Mouse (Mus musculus): ENCODE data around the gene Me3. TPM values are rescaled to one million over a fixed set of nuclear protein-coding genes. Genes with fewer than 3 reads are reported as not detected.

Gene Me3
- polyA plus RNA-seq, 1 experiment from 2014 or later, result 0.64 TPM

GRCm38 (mm10) chr7:89669461-89669860 is 37.3 kb downstream of the Me3 start:
- no peak overlapping the region for H3K4me2 ChIP-seq
- 73% methylated on average over 6 of the region's 6 CpGs for WGBS
- H3K4me1 ChIP-seq (replicated peaks), result no peaks in the 10 kb centered on the region
- H3K9ac ChIP-seq (replicated peaks), result no peak overlapping the region
- no peak overlapping the region for H3K4me3 ChIP-seq (replicated peaks)
- no peak for ATAC-seq (ENCODE audit: insufficient number of reproducible peaks, insufficient read depth, low FRiP score, low TSS enrichment, low read depth)
- H3K9me3 ChIP-seq, result no peaks in the 10 kb centered on the region
- H3K36me3 ChIP-seq, result no peaks in the 10 kb centered on the region
- H3K27ac ChIP-seq, result no peak overlapping the region
- H3K27me3 ChIP-seq, result no peaks in the 10 kb centered on the region

GRCm38 (mm10) chr7:89671104-89671831 is 39.1 kb downstream of the Me3 start:
- 90% methylated on average over 6 of the region's 6 CpGs for WGBS
- no peaks in the 10 kb centered on the region for H3K4me1 ChIP-seq (replicated peaks)
- no peak overlapping the region for H3K9ac ChIP-seq (replicated peaks)
- no peaks in the 10 kb centered on the region for H3K27me3 ChIP-seq
- no peak for ATAC-seq (ENCODE audit: insufficient number of reproducible peaks, insufficient read depth, low FRiP score, low TSS enrichment, low read depth)
- H3K4me2 ChIP-seq, result no peak overlapping the region
- H3K4me3 ChIP-seq (replicated peaks), result no peak overlapping the region
- no peaks in the 10 kb centered on the region for H3K9me3 ChIP-seq
- no peak overlapping the region for H3K27ac ChIP-seq
- H3K36me3 ChIP-seq, result no peaks in the 10 kb centered on the region

GRCm38 (mm10) chr7:89676176-89676575 is 44.0 kb downstream of the Me3 start:
- 0 out of 2 replicates have a peak, but pooled peaks cover 3% of the 10 kb centered on the region for H3K4me1 ChIP-seq (replicated peaks)
- no peak overlapping the region for H3K9ac ChIP-seq (replicated peaks)
- no peaks in the 10 kb centered on the region for H3K36me3 ChIP-seq
- no peaks in the 10 kb centered on the region for H3K27me3 ChIP-seq
- H3K4me3 ChIP-seq (replicated peaks), result no peak overlapping the region
- H3K4me2 ChIP-seq, result no peak overlapping the region
- H3K27ac ChIP-seq, result no peak overlapping the region
- H3K9me3 ChIP-seq, result no peaks in the 10 kb centered on the region
- no peak for ATAC-seq (ENCODE audit: insufficient number of reproducible peaks, insufficient read depth, low FRiP score, low TSS enrichment, low read depth)

- WGBS, result 23% methylated on average over 1 of the region's 1 CpGs
- no peak overlapping the region for H3K27ac ChIP-seq
- no peaks in the 10 kb centered on the region for H3K27me3 ChIP-seq
- ATAC-seq (ENCODE audit: insufficient number of reproducible peaks, insufficient read depth, low FRiP score, low TSS enrichment, low read depth), result no peak
- no peak overlapping the region for H3K4me3 ChIP-seq (replicated peaks)
- H3K4me2 ChIP-seq, result no peak overlapping the region
- H3K9me3 ChIP-seq, result no peaks in the 10 kb centered on the region
- H3K4me1 ChIP-seq (replicated peaks), result 0 out of 2 replicates have a peak, but pooled peaks cover 3% of the 10 kb centered on the region
- H3K36me3 ChIP-seq, result no peaks in the 10 kb centered on the region
- H3K9ac ChIP-seq (replicated peaks), result no peak overlapping the region
Measured at GRCm38 (mm10) chr7:89677850-89678249, 45.7 kb downstream of the Me3 start.

GRCm38 (mm10) chr7:89678719-89679118 is 46.5 kb downstream of the Me3 start:
- no peak for ATAC-seq (ENCODE audit: insufficient number of reproducible peaks, insufficient read depth, low FRiP score, low TSS enrichment, low read depth)
- H3K4me2 ChIP-seq, result no peak overlapping the region
- H3K27ac ChIP-seq, result no peak overlapping the region

GRCm38 (mm10) chr7:89679139-89679538 is 46.9 kb downstream of the Me3 start:
- 0 out of 2 replicates have a peak, but pooled peaks cover 3% of the 10 kb centered on the region for H3K4me1 ChIP-seq (replicated peaks)
- H3K9me3 ChIP-seq, result no peaks in the 10 kb centered on the region
- no peak overlapping the region for H3K4me2 ChIP-seq
- no peak overlapping the region for H3K4me3 ChIP-seq (replicated peaks)
- 87% methylated on average over 6 of the region's 6 CpGs for WGBS
- no peaks in the 10 kb centered on the region for H3K36me3 ChIP-seq
- no peaks in the 10 kb centered on the region for H3K27me3 ChIP-seq
- ATAC-seq (ENCODE audit: insufficient number of reproducible peaks, insufficient read depth, low FRiP score, low TSS enrichment, low read depth), result no peak
- no peak overlapping the region for H3K9ac ChIP-seq (replicated peaks)
- no peak overlapping the region for H3K27ac ChIP-seq

More at GRCm38 (mm10) chr7:89678719-89679118, 46.5 kb downstream of the Me3 start:
- WGBS, result 89% methylated on average over 5 of the region's 5 CpGs
- no peaks in the 10 kb centered on the region for H3K27me3 ChIP-seq
- H3K9ac ChIP-seq (replicated peaks), result no peak overlapping the region
- no peaks in the 10 kb centered on the region for H3K9me3 ChIP-seq
- H3K36me3 ChIP-seq, result no peaks in the 10 kb centered on the region
- no peak overlapping the region for H3K4me3 ChIP-seq (replicated peaks)
- H3K4me1 ChIP-seq (replicated peaks), result 0 out of 2 replicates have a peak, but pooled peaks cover 3% of the 10 kb centered on the region

- H3K9me3 ChIP-seq, result no peaks in the 10 kb centered on the region
- no peak overlapping the region for H3K9ac ChIP-seq (replicated peaks)
- no peak for ATAC-seq (ENCODE audit: insufficient number of reproducible peaks, insufficient read depth, low FRiP score, low TSS enrichment, low read depth)
- no peaks in the 10 kb centered on the region for H3K27me3 ChIP-seq
- no peaks in the 10 kb centered on the region for H3K36me3 ChIP-seq
- no peak overlapping the region for H3K4me2 ChIP-seq
- no peak overlapping the region for H3K4me3 ChIP-seq (replicated peaks)
- H3K27ac ChIP-seq, result no peak overlapping the region
- 0 out of 2 replicates have a peak, but pooled peaks cover 3% of the 10 kb centered on the region for H3K4me1 ChIP-seq (replicated peaks)
- WGBS, result 90% methylated on average over 2 of the region's 2 CpGs
Measured at GRCm38 (mm10) chr7:89679621-89680140, 47.5 kb downstream of the Me3 start.

- no peak for ATAC-seq (ENCODE audit: insufficient number of reproducible peaks, insufficient read depth, low FRiP score, low TSS enrichment, low read depth)
- no peak overlapping the region for H3K9ac ChIP-seq (replicated peaks)
Measured at GRCm38 (mm10) chr7:89680891-89681290, 48.7 kb downstream of the Me3 start.

GRCm38 (mm10) chr7:89681666-89682470 is 49.7 kb downstream of the Me3 start:
- Histone ChIP-seq H3K27ac (no peak overlapping the region), H3K4me3 (replicated peaks) (no peak overlapping the region), H3K36me3 (no peaks in the 10 kb centered on the region), H3K4me2 (no peak overlapping the region), H3K9ac (replicated peaks) (no peak overlapping the region), H3K27me3 (no peaks in the 10 kb centered on the region), H3K4me1 (replicated peaks) (0 out of 2 replicates have a peak, but pooled peaks cover 3% of the 10 kb centered on the region), H3K9me3 (no peaks in the 10 kb centered on the region)
- 87% methylated on average over 10 of the region's 10 CpGs for WGBS
- no peak for ATAC-seq (ENCODE audit: insufficient number of reproducible peaks, insufficient read depth, low FRiP score, low TSS enrichment, low read depth)

More at GRCm38 (mm10) chr7:89680891-89681290, 48.7 kb downstream of the Me3 start:
- Histone ChIP-seq H3K27me3 (no peaks in the 10 kb centered on the region), H3K4me3 (replicated peaks) (no peak overlapping the region), H3K4me2 (no peak overlapping the region), H3K27ac (no peak overlapping the region), H3K4me1 (replicated peaks) (0 out of 2 replicates have a peak, but pooled peaks cover 3% of the 10 kb centered on the region), H3K36me3 (no peaks in the 10 kb centered on the region), H3K9me3 (no peaks in the 10 kb centered on the region)
- WGBS, result 82% methylated on average over 3 of the region's 3 CpGs

- Histone ChIP-seq H3K9me3 (no peaks in the 10 kb centered on the region), H3K27me3 (no peaks in the 10 kb centered on the region), H3K4me1 (replicated peaks) (no peaks in the 10 kb centered on the region), H3K9ac (replicated peaks) (no peak overlapping the region), H3K4me2 (no peak overlapping the region), H3K4me3 (replicated peaks) (no peak overlapping the region), H3K36me3 (no peaks in the 10 kb centered on the region), H3K27ac (no peak overlapping the region)
- ATAC-seq (ENCODE audit: insufficient number of reproducible peaks, insufficient read depth, low FRiP score, low TSS enrichment, low read depth), result no peak
Measured at GRCm38 (mm10) chr7:89698186-89698585, 66.0 kb downstream of the Me3 start.

- H3K4me3 ChIP-seq (replicated peaks), result no peak overlapping the region
- no peak for ATAC-seq (ENCODE audit: insufficient number of reproducible peaks, insufficient read depth, low FRiP score, low TSS enrichment, low read depth)
- 66% methylated on average over 5 of the region's 5 CpGs for WGBS
- no peak overlapping the region for H3K27ac ChIP-seq
- H3K27me3 ChIP-seq, result no peaks in the 10 kb centered on the region
- no peak overlapping the region for H3K9ac ChIP-seq (replicated peaks)
- H3K36me3 ChIP-seq, result no peaks in the 10 kb centered on the region
- H3K9me3 ChIP-seq, result no peaks in the 10 kb centered on the region
- H3K4me1 ChIP-seq (replicated peaks), result no peaks in the 10 kb centered on the region
- no peak overlapping the region for H3K4me2 ChIP-seq
Measured at GRCm38 (mm10) chr7:89699668-89700350, 67.6 kb downstream of the Me3 start.

Measured in limb, embryonic 12.5 days (tissue).